Mouse (Mus musculus) kidney, postnatal 0 days (tissue): Measurements from ENCODE around the gene Trpt1. TPM values are rescaled to one million over a fixed set of nuclear protein-coding genes. Genes with fewer than 3 reads are reported as not detected.

Experiments used
- ATAC-seq: fragments of 200-750 bp; cut with Nextera tagmentation; replicated peaks from 2 replicates; pipeline ENCODE4 v1.8.0; 2017; ENCODE audit warnings: low read depth, moderate number of reproducible peaks, moderate TSS enrichment, moderate library complexity; ENCODE audit not compliant: low FRiP score
- DNase-seq: peaks from one replicate; pipeline ENCODE4 v3.0.0-alpha.2; 2016; ENCODE audit warnings: low spot score
- H3K27ac ChIP-seq: fragments of 300-500 bp; sonication (generic); 2 replicates; pipeline ENCODE4 v1.5.1; 2014; ENCODE audit warnings: mild to moderate bottlenecking
- H3K27me3 ChIP-seq: fragments of 300-500 bp; sonication (generic); 2 replicates; pipeline ENCODE4 v1.6.1; 2014; ENCODE audit warnings: low read length, mixed read lengths; ENCODE audit not compliant: insufficient read depth
- H3K36me3 ChIP-seq: fragments of 300-500 bp; sonication (generic); 2 replicates; pipeline ENCODE4 v1.6.1; 2014; ENCODE audit warnings: low read length, mixed read lengths; ENCODE audit not compliant: insufficient read depth
- H3K4me1 ChIP-seq: fragments of 300-500 bp; sonication (generic); replicated peaks from 2 replicates; pipeline ENCODE4 v1.6.1; 2014; ENCODE audit warnings: antibody characterized with exemption, low read length, mixed read lengths; ENCODE audit not compliant: insufficient read depth
- H3K4me2 ChIP-seq: fragments of 300-500 bp; sonication (generic); 2 replicates; pipeline ENCODE4 v1.6.1; 2014; ENCODE audit warnings: mild to moderate bottlenecking, low read length, moderate library complexity, mixed read lengths
- H3K4me3 ChIP-seq: fragments of 300-500 bp; sonication (generic); replicated peaks from 2 replicates; pipeline ENCODE4 v1.5.1; 2014; ENCODE audit warnings: low read depth, low read length
- H3K9ac ChIP-seq: fragments of 300-500 bp; sonication (generic); 2 replicates; pipeline ENCODE4 v1.6.1; 2014; ENCODE audit warnings: low read depth, low read length
- H3K9me3 ChIP-seq: fragments of 300-500 bp; sonication (generic); replicated peaks from 2 replicates; pipeline ENCODE4 v1.6.1; 2016; ENCODE audit warnings: low read length, inconsistent platforms, mixed read lengths
- CTCF ChIP-seq: IDR thresholded peaks from 2 replicates; pipeline ENCODE4 v1.5.1; 2016; ENCODE audit warnings: antibody characterized with exemption, low read depth, mild to moderate bottlenecking, moderate library complexity
- WGBS: fragments of 180-500 bp; shearing (Covaris S2); extraction: QIAGEN DNeasy Blood & Tissue Kit; methylation state at CpG from one replicate; pipeline ENCODE4 v1.1.7; 2014; 5-methylcytosine and 5-hydroxymethylcytosine counted together
- polyA plus RNA-seq: library from polyadenylated mRNA; unstranded; fragments of >200 nt; fragmentation: Nextera tagmentation; extraction: Ambion mirVana; gene quantifications from 2 replicates; pipeline ENCODE4 v1.2.1, GENCODE M21; 2015

The Trpt1 gene
- polyA plus RNA-seq, 1 experiment from 2014 or later, result 14.5 TPM

GRCm38 (mm10) chr19:6973581-6974190, 22.2 kb upstream of the Trpt1 start:
- WGBS, result 35% methylated on average over 12 of the region's 12 CpGs
- Histone ChIP-seq H3K27me3 (no peaks in the 10 kb centered on the region), H3K27ac (peak overlapping the region; percentile 16; the same call in 1 of the 2 replicates), H3K4me1 (peaks cover 32% of the 10 kb centered on the region), H3K36me3 (0 out of 2 replicates have a peak, but pooled peaks cover 14% of the 10 kb centered on the region), H3K4me2 (peak overlapping the region; percentile 92), H3K9ac (peak overlapping the region; percentile 72; the same call in 1 of the 2 replicates), H3K9me3 (no peaks in the 10 kb centered on the region), H3K4me3 (peak overlapping the region; percentile 69)
- ATAC-seq (no peak), DNase-seq (no peak)
- TF ChIP-seq CTCF, result no peak

- peak within 1 kb of the TSS; percentile 85 for H3K27ac ChIP-seq
- H3K27me3 ChIP-seq, result no peaks in the 10 kb centered on the region
- H3K36me3 ChIP-seq, result 0 out of 2 replicates have a peak, but pooled peaks cover 14% of the 10 kb centered on the region
- peak within 1 kb of the TSS; percentile 69 for H3K4me3 ChIP-seq
- WGBS, result under 1% methylated on average over 69 of the region's 84 CpGs
- H3K9ac ChIP-seq, result peak within 1 kb of the TSS; percentile 72
- no peaks in the 10 kb centered on the region for H3K9me3 ChIP-seq
- TF ChIP-seq CTCF, result no peak
- peak within 1 kb of the TSS; percentile 92 for H3K4me2 ChIP-seq
- H3K4me1 ChIP-seq, result peaks cover 34% of the 10 kb centered on the region
- ATAC-seq (peak; percentile 43), DNase-seq (peak; percentile 90)
Measured at GRCm38 (mm10) chr19:6974211-6975205, 21.4 kb upstream of the Trpt1 start, which contains the start of gene Ppp1r14b. Gene Ppp1r14b (plus strand): TSS chr19:6974968.

DNA sequence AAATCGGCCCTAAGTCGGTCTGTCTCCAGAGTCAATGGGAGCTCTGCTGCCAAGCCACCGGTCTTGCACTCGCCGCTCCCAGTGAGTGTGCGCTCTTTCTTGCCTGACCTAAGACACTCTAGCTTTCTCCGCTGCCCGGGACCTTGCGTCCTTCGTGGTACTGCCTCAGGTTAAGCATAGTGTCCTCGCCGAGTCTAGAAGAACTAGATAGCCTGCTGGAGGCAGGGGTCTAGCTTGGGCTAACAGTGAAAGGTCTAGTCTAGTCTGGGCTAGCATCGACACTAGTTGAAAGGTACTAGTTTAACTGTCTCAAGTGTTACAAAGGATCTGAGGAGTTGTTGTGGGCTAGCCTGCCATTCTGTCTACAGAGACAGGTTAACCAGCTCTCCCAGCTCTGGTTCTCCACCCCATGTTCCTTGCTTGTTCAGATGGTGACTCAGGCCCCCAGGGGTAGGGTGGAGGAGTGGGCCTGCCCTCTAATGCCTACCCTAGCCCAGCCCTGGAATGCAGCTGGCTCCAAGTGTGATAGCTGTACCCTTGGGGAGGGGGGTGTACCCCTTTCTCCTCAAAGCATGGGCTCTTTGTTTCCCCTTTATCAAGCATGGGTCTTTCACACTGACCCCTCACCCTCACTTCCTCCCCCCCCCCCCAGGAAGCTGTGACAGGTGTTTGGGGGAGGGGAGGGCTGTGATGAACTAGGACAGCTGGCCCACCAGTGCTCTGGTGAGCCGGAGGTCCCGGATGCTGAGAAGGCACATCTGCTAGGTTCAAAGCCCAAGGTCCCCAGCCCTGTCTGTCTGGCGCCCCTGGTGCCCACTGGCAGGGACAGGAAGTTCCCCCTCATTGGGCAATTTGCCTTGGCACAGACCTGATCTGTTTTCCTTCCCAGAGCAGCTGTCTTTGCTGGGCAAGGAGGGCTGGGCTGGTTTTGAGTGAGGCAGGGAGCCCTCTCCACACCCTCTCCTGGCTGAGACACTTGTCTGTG, 20.1 kb upstream of the Trpt1 start, which contains the start of gene Plcb3:
TSS of gene Plcb3 (minus strand) at position 934 of the 985 bp plus-strand sequence.
- H3K4me2 ChIP-seq, result peak within 1 kb of the TSS; percentile 92
- ATAC-seq (no peak), DNase-seq (peak; percentile 81)
- 0 out of 2 replicates have a peak, but pooled peaks cover 14% of the 10 kb centered on the region for H3K36me3 ChIP-seq
- TF ChIP-seq CTCF, result peak; percentile 48; the same call in 1 of the 2 replicates
- H3K9ac ChIP-seq, result peak within 1 kb of the TSS; percentile 72
- under 1% methylated on average over 16 of the region's 16 CpGs for WGBS
- no peaks in the 10 kb centered on the region for H3K27me3 ChIP-seq
- no peaks in the 10 kb centered on the region for H3K9me3 ChIP-seq
- H3K4me1 ChIP-seq, result peaks cover 28% of the 10 kb centered on the region
- peak within 1 kb of the TSS; percentile 85 for H3K27ac ChIP-seq
- H3K4me3 ChIP-seq, result peak within 1 kb of the TSS; percentile 69

DNA sequence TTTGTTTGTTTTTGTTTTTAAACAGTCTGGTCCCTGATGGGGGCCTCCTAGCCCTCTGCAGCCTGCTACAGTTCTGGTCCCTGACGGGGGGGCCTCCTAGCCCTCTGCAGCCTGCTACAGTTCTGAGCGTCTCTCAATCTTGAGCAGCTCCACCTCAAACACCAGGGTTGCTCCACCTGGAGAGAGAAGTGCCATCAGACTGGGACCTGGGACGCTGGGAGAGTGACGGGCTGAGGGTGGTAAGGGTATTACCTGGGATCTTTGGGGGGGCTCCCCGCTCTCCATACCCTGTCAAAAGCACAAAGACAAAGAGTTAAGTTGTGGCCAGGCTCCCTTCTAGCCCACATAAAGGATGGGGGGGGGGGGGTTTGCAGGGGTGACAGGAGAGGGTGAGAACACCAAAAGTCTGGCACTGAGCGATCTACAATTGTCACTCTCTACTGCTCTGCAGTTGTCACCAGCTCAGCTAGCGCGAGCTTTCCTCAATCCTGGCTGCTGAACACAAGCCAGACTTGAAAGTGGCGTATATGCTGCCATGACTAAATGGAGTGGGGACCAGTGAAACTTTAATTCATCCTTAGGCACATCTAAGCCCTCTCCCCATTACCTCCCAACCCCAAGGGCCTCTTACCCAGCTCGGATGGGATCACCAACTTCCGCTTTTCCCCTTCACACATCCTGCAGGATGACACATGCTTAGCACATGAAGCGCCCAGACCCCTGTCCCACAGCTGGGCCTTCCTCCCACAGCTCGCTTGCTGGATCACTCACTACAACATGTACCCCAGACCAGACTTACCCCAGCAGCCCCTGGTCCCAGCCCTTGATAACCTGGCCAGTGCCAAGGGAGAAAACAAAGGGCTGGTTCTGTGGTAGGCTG, 17.9 kb upstream of the Trpt1 start:
- DNase-seq (no peak), ATAC-seq (no peak)
- H3K36me3 ChIP-seq, result 0 out of 2 replicates have a peak, but pooled peaks cover 22% of the 10 kb centered on the region
- peak overlapping the region; percentile 70; the same call in 1 of the 2 replicates for H3K4me2 ChIP-seq
- H3K9me3 ChIP-seq, result no peaks in the 10 kb centered on the region
- 0 out of 2 replicates have a peak overlapping the region, but pooled peaks have one; percentile 27 for H3K9ac ChIP-seq
- H3K4me3 ChIP-seq, result no peak overlapping the region; the same call in 1 of the 2 replicates
- WGBS, result 81% methylated on average over 13 of the region's 13 CpGs
- peaks cover 22% of the 10 kb centered on the region for H3K4me1 ChIP-seq
- H3K27ac ChIP-seq, result no peak overlapping the region
- no peak for TF ChIP-seq CTCF
- no peaks in the 10 kb centered on the region for H3K27me3 ChIP-seq

GRCm38 (mm10) chr19:6978639-6978974, 17.3 kb upstream of the Trpt1 start:
- 0 out of 2 replicates have a peak overlapping the region, but pooled peaks have one; percentile 75 for H3K27ac ChIP-seq
- ATAC-seq (no peak), DNase-seq (no peak)
- H3K4me2 ChIP-seq, result peak overlapping the region; percentile 70
- H3K4me3 ChIP-seq, result peak overlapping the region; percentile 46; the same call in 1 of the 2 replicates
- TF ChIP-seq CTCF, result no peak
- H3K4me1 ChIP-seq, result peaks cover 22% of the 10 kb centered on the region
- H3K9ac ChIP-seq, result peak overlapping the region; percentile 63
- no peaks in the 10 kb centered on the region for H3K9me3 ChIP-seq
- H3K36me3 ChIP-seq, result peaks cover 24% of the 10 kb centered on the region; the same call in 1 of the 2 replicates
- no peaks in the 10 kb centered on the region for H3K27me3 ChIP-seq
- 35% methylated on average over 3 of the region's 3 CpGs for WGBS
